19 mouse cellular contexts compared by ENCODE assay signal in genomic region chr5:139545221-139545620, GRCm38 (mm10). TPM values are rescaled to one million over a fixed set of nuclear protein-coding genes. Genes with fewer than 3 reads are reported as not detected.
A peak's percentile ranks its signal among the peaks of the same experiment; 100 is the strongest.
DNase-seq lines count a peak whose midpoint lies in the region; ATAC-seq lines count a peak whose summit lies in the region.
"Had no signal": no experiment of that assay in that cellular context is flagged by ENCODE, and none has a peak within 500 bp of the region (broad histone marks: within the 10 kb centered on the region; RNA-seq: fewer than 3 reads in every experiment).

No protein-coding gene starts in this region.

- intact Hi-C loops in left cerebral cortex, postnatal 14 days (cut with DNase I), result no loop called here
- intact Hi-C loops in heart, postnatal 14 days (cut with DNase I), result no loop called here

- 1% methylated on average over 7 of the region's 7 CpGs for WGBS in forebrain, embryonic 12.5 days
- WGBS in hindbrain, embryonic 12.5 days, result 5% methylated on average over 7 of the region's 7 CpGs
- WGBS in midbrain, embryonic 13.5 days, result 1% methylated on average over 7 of the region's 7 CpGs

- no peaks in the 10 kb centered on the region for H3K36me3 ChIP-seq in forebrain, embryonic 12.5 days (replicated peaks)
- no peaks in the 10 kb centered on the region for H3K36me3 ChIP-seq in hindbrain, embryonic 12.5 days
- H3K36me3 ChIP-seq in midbrain, embryonic 13.5 days, result peaks cover 4% of the 10 kb centered on the region; the same call in 1 of the 2 replicates

- H3K4me1 ChIP-seq in forebrain, embryonic 12.5 days, result peaks cover 61% of the 10 kb centered on the region
- peaks cover 31% of the 10 kb centered on the region for H3K4me1 ChIP-seq in hindbrain, embryonic 12.5 days
- peaks cover 54% of the 10 kb centered on the region for H3K4me1 ChIP-seq in midbrain, embryonic 13.5 days (replicated peaks)

- no peak overlapping the region; the same call in 1 of the 2 replicates for H3K4me2 ChIP-seq in forebrain, embryonic 12.5 days
- peak overlapping the region; percentile 60 for H3K4me2 ChIP-seq in hindbrain, embryonic 12.5 days (replicated peaks)
- H3K4me2 ChIP-seq in midbrain, embryonic 13.5 days (replicated peaks), result peak overlapping the region; percentile 55
- H3K4me2 ChIP-seq: liver, embryonic 11.5 days; lung, embryonic 14.5 days had no signal

- no peaks in the 10 kb centered on the region for H3K9me3 ChIP-seq in forebrain, embryonic 12.5 days
- no peaks in the 10 kb centered on the region for H3K9me3 ChIP-seq in hindbrain, embryonic 12.5 days (replicated peaks)
- H3K9me3 ChIP-seq in midbrain, embryonic 13.5 days, result no peaks in the 10 kb centered on the region

- H3K4me3 ChIP-seq in forebrain, embryonic 12.5 days (replicated peaks), result peak overlapping the region; percentile 45
- H3K4me3 ChIP-seq in hindbrain, embryonic 12.5 days, result peak overlapping the region; percentile 51
- H3K4me3 ChIP-seq in midbrain, embryonic 13.5 days (replicated peaks), result peak overlapping the region; percentile 58
- H3K4me3 ChIP-seq: myocyte had no signal

- peaks cover 100% of the 10 kb centered on the region for H3K27me3 ChIP-seq in forebrain, embryonic 12.5 days
- peaks cover 95% of the 10 kb centered on the region for H3K27me3 ChIP-seq in hindbrain, embryonic 12.5 days
- peaks cover 88% of the 10 kb centered on the region for H3K27me3 ChIP-seq in midbrain, embryonic 13.5 days

- no peak overlapping the region for H3K27ac ChIP-seq in forebrain, embryonic 12.5 days
- H3K27ac ChIP-seq in hindbrain, embryonic 12.5 days, result peak overlapping the region; percentile 91
- peak overlapping the region; percentile 95 for H3K27ac ChIP-seq in midbrain, embryonic 13.5 days

- DNase-seq in cerebellum, postnatal 14 days, result peak; percentile 46 to 60
- no peak for DNase-seq in left cerebral cortex, postnatal 14 days (ENCODE audit: low spot score in 2 of 2)
- no peak for DNase-seq in adrenal gland, postnatal 4 days (ENCODE audit: low spot score in 2 of 2)
- DNase-seq in heart, postnatal 14 days, result no peak
- DNase-seq: adrenal gland, postnatal 36 days; lung, embryonic 14.5 days; thymus, adult 2 months had no signal

- ATAC-seq in cerebellum, adult (ENCODE audit: insufficient number of reproducible peaks, low FRiP score, low TSS enrichment), result no peak
- ATAC-seq in forebrain, embryonic 12.5 days (ENCODE audit: low FRiP score), result no peak
- ATAC-seq in hindbrain, embryonic 12.5 days (ENCODE audit: low FRiP score), result no peak
- no peak for ATAC-seq in midbrain, embryonic 13.5 days
- ATAC-seq: activated CD4-positive, CD25-positive, alpha-beta regulatory T cell, adult 4 months; inflammation-experienced regulatory T-cells, adult 6 months had no signal

- H3K9ac ChIP-seq in forebrain, embryonic 12.5 days, result no peak overlapping the region
- H3K9ac ChIP-seq in hindbrain, embryonic 12.5 days, result peak overlapping the region; percentile 69
- H3K9ac ChIP-seq in midbrain, embryonic 13.5 days (replicated peaks), result peak overlapping the region; percentile 87
- H3K9ac ChIP-seq: lung, embryonic 14.5 days had no signal

RNA-seq across cellular contexts. Expression of gene Uncx, which starts 1.9 kb away (rescaled TPM):
- 32.5 and 37.0 TPM in 2 replicates for polyA plus RNA-seq in forebrain, embryonic 12.5 days (2016; fragmentation: Nextera tagmentation; extraction: Ambion mirVana)
- polyA plus RNA-seq in hindbrain, embryonic 12.5 days (2016; fragmentation: Nextera tagmentation; extraction: Ambion mirVana), result 97.3 and 99.4 TPM in 2 replicates
- 48.5 and 58.7 TPM in 2 replicates for polyA plus RNA-seq in midbrain, embryonic 13.5 days (2015; fragmentation: Nextera tagmentation; extraction: Ambion mirVana)
- under 1 TPM in 1 of 2 experiments, not detected in 1; 0.48 TPM for total RNA-seq in left cerebral cortex, postnatal 14 days (2021)
- 1 to 10 TPM in 1 of 2 experiments, under 1 TPM in 1; 0.42 to 3.8 TPM for total RNA-seq in adrenal gland, postnatal 4 days (2021)
- total RNA-seq in heart, postnatal 14 days (2021), result not detected
- total RNA-seq: adrenal gland, postnatal 36 days; granulocyte monocyte progenitor cell, adult 5-6 weeks; megakaryocyte progenitor cell, adult 5-6 weeks had no signal
- polyA plus RNA-seq: activated CD4-positive, CD25-positive, alpha-beta regulatory T cell, adult 4 months; heart, embryonic 14.5 days; inflammation-experienced regulatory T-cells, adult 6 months; liver, embryonic 11.5 days; lung, embryonic 14.5 days; myocyte; small intestine, adult 2 months had no signal

Comparison
In these comparisons a context has a peak if more than half of its experiments do, and no peak if none do; other contexts are left out.
1. DNase-seq: peak in cerebellum, postnatal 14 days (2 of 2); none in left cerebral cortex, postnatal 14 days (0 of 2), adrenal gland, postnatal 4 days (0 of 2) and heart, postnatal 14 days (0 of 2).
2. Peak in every context shown above with its lines, with median percentiles within 50 percentile points of each other: H3K4me3 ChIP-seq.